8 mouse cellular contexts compared by ENCODE assay signal in the genomic region with DNA sequence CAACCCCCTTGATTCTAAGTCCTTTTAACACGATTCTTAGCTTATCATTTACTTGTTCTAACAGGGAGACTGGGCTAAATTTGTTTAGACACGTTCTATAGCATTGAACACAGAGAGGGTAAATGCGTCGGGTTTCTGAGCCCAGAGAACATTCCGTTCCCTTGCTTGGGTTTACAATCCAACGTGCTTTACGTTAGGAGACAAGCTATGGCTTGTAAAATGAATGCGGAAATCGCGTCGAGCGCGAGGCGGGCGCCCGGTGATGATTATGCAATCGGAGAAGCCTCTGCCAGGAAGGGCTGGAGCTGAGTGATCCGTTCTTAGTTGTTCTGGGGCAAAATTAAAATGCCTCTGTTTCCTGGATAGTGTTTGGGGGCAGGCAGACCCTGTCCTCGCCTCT. TPM values are rescaled to one million over a fixed set of nuclear protein-coding genes. Genes with fewer than 3 reads are reported as not detected.
DNase-seq lines count a peak whose midpoint lies in the region; TF ChIP-seq lines count a peak whose summit lies in the region.
"Had no signal": no experiment of that assay in that cellular context is flagged by ENCODE, and none has a peak within 500 bp of the region (broad histone marks: within the 10 kb centered on the region; RNA-seq: fewer than 3 reads in every experiment).

No protein-coding gene starts in this region.

- 53% methylated on average over 19 of the region's 19 CpGs for WGBS in lung, adult 2 months

- no peak for TF ChIP-seq CTCF in lung, adult 2 months (IDR thresholded peaks at IDR 0.05; ENCODE audit: insufficient read depth, low read length)

- DNase-seq in thymus, postnatal 25 days = peak; percentile 21
- DNase-seq in thymus, postnatal 10 days (ENCODE audit: low spot score in 2 of 2) = no peak
- DNase-seq in fibroblast of lung, adult 2 months (ENCODE audit: low read depth) = peak; percentile 22
- peak; percentile 19 for DNase-seq in lung, adult 2 months
- DNase-seq in urinary bladder, postnatal 25 days (ENCODE audit: low spot score) = peak; percentile 58
- no peak for DNase-seq in left cerebral cortex, adult 8-10 months (ENCODE audit: low spot score in 2 of 2)
- no peak for DNase-seq in cerebellum, postnatal 14 days

- TF ChIP-seq POLR2A in lung, adult 2 months (IDR thresholded peaks at IDR 0.05; ENCODE audit: borderline replicate concordance, extremely low read depth, low read depth, low read length) = no peak

- H3K4me1 ChIP-seq in lung, adult 2 months (ENCODE audit: control insufficient read depth, insufficient read depth, low read length) = 0 out of 2 replicates have a peak, but pooled peaks cover 2% of the 10 kb centered on the region
- H3K4me1 ChIP-seq: heart, embryonic 15.5 days had no signal

- no peak overlapping the region for H3K4me3 ChIP-seq in lung, adult 2 months (replicated peaks; ENCODE audit: extremely low read depth, low read depth, low read length)
- H3K4me3 ChIP-seq: heart, embryonic 15.5 days had no signal

RNA-seq across cellular contexts. Expression of gene Ets2, which starts 42.4 kb away (rescaled TPM):
- polyA plus RNA-seq in lung, adult 2 months (2012; rRNA removed) = 113 and 270 TPM in 2 replicates
- 10 to 100 TPM; 70.6 to 77.0 (median 74.1) TPM for total RNA-seq in left cerebral cortex, adult 8-10 months (2022)

Comparison
In these comparisons a context has a peak if more than half of its experiments do, and no peak if none do; other contexts are left out.
1. DNase-seq: peak in thymus, postnatal 25 days (single experiment), fibroblast of lung, adult 2 months (single experiment), lung, adult 2 months (single experiment) and urinary bladder, postnatal 25 days (single experiment); none in thymus, postnatal 10 days (0 of 2), left cerebral cortex, adult 8-10 months (0 of 2) and cerebellum, postnatal 14 days (0 of 2).